Mouse (Mus musculus): ENCODE measurements around the gene Drc7.
A peak's percentile ranks its signal among the peaks of the same experiment; 100 is the strongest.

Drc7 gene

DNA sequence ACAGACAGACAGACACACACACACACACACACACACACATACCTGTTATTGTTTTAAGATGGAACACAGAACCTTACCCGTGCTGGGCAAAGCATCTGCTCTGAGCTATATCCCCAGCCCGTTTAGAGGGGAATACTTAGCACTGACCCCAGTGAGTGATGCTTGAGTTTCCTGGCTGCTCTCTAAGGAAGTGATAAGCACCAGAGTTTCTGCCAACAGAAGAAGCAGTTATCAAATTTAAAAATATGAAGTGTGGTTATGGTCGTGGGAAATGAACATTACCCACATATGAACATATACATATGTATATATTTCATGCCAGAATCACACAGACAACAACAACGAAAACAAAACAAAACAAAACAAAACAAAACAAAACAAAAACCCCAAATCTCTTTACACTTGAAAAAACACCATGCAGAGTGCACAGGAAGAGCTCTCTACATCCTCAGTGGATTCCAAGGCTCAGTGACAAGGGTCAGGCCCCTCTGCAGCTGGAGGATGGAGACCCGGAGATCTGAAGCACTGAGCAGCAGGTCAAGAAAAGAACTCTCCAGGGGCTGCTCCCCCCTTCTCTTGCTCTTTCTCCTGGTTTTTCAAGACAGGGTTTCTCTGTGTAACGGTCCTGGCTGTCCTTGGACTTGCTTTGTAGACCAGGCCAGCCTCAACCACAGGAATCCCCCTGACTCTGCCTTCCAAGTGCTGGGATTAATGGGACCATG lies 5.1 kb downstream of the Drc7 start:
- no peak for DNase-seq

DNA sequence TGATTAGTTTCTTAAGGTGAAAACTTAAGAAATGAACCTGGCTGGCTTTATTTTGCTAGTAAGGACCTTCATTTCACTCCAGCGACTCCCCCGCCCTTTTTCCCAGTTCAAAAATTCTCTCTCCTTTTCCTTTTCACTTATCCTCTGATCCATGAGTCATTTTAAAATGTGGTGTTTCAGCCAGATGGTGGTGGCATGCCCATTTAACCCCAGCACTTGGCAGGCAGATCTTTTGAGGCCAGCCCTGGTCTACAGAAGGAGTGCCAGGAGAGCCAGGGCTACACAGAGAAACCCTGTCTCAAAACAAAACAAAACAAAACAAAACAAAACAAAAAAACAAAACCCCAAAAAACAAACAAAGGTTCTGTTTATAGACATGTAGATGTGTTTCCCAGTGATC lies 9.6 kb downstream of the Drc7 start:
- DNase-seq: no peak

DNA sequence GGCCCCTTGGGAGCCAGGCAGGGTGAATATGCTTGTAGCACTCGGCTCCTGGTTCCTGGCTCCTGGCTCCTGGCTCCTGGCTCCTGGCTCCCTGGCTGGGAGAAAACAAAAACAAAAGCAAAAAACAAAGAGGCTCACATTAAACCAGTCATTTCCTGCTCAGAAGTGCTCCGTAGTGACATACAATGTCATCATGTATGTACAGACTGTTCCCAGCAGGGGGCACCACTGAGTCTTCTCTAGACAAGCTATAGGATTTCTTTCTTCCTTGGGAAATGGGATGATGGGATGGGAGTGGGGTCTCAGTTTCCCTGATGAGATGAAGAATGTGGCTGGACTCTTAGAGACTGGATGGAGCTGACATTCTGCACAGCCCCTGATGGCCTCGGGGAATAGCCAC lies 12.7 kb downstream of the Drc7 start:
- DNase-seq: peak; percentile 51 to 79

DNA sequence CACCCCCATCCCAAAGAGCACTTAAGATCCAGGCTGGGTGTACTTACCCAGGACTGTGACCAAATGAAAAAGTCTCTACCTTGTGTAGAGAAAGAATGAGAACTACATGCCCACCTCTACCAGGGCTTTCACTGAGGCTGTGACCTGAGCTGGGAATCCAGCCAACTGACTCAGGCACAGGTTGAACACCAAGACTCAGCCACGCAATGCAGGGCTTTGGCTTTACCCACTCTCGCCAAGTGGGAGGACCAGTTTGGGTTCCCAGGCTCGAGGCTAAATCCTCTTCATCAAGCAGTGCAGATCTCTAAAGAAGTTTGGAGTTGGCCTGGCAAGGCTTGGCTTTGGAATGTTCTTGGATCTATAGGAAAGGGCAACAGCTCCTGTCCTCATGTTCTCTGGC lies 20.6 kb downstream of the Drc7 start:
- no peak for DNase-seq

DNA sequence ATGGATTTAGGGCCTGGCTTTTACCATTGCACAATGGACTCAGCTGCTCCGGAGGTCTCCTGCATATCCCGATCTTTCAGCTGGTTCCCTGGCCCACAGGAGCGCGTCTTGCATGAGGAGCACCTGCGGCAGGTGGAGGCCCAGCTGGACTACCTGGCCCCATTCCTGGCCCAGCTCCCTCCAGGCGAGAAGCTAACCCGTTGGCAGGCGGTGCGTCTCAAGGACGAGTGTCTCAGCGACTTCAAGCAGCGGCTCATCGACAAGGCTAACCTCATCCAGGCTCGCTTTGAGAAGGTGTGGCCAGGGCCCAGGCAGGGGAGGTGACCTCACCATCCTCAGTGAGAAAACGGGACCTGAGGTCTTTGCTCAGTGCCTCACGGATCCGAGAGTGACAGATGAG lies 21.2 kb downstream of the Drc7 start:
- no peak for DNase-seq

DNA sequence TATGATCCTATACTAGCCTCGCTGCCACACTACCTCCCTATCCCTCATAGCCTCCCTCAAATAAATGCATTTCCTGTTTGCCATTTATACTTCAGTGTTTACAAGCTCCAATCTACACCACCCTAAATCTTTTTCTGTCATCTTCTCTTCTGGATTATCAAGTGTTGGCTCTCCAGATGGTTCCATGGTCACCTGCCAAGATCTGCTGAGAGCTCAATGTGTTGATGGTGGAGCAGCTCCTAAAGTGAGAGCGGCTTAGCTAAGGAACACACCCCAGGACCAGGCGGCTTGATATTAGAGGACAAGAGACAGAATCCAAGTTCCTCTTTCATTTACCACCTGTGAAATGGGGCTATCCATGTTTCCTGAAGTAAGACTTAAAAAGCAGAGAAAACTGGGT lies 23.2 kb downstream of the Drc7 start:
- DNase-seq: no peak

DNA sequence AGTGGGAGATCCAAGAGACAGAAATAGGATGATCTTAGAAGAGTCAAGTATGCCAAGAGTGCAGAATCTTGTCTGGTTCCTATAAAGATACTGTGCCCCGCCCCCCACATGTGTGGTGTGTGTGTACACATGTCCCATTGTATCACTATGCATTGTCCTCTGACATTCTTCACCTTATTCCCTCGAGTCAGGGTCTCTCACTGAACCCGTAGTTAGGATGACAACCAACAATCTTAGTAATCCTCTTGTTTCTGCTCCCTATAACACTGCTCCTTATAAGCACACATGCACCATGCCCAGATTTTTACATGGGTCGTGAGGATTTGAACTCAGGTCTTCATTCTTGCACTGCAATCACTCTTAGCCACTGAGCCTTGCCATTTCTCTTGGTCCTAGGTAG lies 24.4 kb downstream of the Drc7 start:
- DNase-seq: no peak

DNA sequence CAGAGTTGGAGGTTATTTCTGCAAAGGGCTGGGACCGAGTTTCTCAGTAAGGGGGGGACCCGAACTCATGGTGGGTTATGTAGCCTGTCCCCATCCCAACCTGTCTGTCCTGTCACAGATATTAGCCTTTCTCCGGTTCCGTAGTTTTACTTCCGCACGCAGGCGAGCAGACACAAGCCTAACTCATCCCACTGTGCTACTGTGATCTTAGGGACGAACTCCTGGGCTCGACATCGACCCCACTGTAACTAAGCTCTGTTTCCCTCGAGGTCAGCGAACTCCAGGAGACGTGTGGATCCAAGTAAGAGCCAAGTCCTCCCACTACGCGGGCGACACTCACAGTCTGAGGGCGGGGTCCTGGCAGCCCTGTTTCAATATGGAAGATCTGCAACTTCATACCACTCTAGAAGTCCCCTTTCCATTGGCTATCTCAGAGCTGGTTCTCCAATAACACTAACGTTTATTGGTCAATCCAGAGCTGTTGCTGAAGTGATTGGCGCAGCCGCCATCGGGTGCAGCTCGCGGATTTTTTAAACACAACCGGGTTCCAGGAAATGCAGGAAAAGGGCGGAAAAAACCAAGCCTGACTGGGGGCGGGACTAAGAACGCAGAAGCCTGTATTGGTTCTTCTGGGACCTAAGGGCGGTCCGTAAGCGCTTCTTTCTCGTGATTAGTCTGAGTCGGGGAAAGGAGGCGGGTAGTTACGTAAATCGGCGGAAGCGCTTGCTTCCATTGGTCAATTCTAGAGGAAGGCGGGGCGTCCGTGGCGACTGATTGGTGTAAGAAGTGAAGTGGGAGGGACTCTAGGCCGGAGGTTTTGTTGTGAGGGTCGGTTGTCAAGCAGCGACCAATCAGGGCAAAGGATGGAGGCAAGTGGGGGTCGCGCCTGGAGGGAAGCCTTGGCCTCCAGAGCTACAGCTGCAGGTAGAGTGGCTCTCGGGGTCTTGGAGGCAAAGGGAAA lies 25.8 kb downstream of the Drc7 start, which contains the start of gene Katnb1:
Katnb1 (plus strand) TSS at position 806 of the 961 bp plus-strand sequence.
- peak; percentile 99 to 100 for DNase-seq

DNA sequence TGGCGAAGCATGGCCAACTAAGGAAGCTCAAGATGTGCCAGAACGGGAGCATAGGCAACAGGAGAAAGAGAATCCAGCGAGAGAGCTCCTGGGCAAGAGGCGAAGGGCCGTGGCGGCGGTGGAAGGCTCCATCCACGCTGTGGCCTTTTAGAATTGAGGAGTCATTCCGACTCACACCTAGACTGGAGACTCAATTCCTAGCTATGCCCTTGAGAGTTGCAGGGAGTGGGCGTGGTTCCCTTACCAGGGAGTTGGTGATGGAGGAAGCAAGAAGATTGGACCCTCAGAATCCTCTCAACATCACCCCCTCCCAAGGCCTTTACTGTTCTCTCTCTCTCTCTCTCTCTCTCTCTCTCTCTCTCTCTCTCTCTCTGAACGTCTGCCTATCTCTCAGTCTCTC lies 26.7 kb downstream of the Drc7 start:
- no peak for DNase-seq

DNA sequence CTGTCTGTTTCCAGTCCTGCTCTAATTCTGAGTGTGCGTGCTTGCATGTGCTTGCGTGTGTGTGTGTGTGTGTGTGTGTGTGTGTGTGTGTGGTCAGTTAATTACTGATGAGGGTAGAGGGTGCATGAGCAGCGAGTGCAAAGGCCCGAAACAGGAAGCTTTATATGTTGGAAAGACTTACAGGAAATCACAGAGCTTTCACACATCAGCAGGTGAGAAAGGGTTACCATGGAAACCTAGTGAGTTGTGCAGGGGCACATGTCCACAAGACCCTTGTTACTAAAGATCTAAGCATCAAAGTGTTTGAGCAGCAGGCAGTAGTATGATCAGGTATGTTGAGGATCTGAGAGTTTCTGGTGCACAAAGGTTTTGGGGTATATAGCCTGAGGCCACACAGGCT lies 29.4 kb downstream of the Drc7 start:
- no peak for DNase-seq

DNA sequence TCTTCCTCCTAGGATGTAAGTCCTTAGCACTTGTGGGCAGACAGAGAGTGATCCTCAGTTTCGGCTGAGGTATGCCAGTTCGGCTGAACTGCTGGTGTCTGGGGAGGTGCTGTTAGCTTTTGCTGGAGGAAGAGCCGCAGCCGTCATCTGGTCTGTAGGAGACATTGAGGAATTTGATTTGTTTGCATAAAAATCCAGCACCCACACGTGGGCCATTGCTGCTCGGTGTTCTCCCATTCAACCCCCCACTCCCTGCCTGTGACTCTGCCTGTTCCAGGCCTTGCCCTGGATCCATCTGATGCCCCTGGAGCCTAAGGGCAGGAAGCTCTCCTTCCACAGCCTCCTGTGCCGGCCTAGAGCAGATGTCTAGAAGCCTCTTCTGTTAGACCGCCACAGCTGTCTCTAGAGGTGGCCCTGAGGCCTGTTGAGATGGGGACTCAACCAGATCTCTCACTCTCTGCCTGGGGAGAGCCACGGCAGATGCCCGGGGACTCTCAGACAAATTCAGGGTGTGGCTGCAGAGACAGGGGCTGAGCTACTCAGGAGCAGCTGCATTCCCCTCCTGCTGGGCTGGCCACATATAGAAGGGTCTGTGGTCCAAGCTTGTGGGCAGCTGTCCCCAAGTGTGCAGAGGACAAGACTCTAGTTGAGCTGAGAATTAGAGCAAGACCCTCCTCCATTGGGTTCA lies 30.0 kb downstream of the Drc7 start:
- DNase-seq: no peak

DNA sequence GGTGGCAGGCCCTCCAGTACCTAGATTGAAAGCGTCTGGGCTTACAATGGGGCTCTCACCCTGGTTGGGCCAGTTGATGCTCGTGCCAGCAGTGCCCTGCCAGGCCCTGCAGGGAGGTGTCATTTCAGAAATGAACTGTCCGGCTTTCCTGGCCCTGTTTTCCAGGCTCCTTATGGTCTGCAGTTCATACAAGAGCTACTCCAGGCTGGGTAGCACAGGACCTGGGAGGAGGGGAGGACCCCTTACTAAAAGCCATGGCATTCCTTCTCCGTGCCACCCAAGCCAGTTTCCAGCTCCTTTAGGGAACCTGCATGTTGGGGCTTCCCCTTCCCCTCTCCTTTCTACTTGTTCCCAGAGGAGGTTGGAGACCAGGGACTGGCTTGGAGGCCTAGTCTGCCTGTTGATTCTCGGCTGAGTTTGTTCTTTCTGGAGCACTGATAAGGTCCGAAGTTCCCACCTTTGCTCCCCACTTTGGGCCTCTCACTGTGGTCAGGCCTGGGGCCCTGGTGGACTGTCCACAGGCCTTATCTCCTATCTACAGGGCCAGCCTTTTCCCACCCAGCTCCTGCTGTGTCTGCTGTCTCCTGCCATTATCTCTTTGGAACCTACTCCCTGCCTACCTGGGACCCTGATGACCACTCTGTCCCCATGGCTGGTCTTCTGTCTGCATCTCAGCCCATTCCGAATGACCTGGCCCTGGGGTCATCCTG lies 30.7 kb downstream of the Drc7 start:
- no peak for DNase-seq

DNA sequence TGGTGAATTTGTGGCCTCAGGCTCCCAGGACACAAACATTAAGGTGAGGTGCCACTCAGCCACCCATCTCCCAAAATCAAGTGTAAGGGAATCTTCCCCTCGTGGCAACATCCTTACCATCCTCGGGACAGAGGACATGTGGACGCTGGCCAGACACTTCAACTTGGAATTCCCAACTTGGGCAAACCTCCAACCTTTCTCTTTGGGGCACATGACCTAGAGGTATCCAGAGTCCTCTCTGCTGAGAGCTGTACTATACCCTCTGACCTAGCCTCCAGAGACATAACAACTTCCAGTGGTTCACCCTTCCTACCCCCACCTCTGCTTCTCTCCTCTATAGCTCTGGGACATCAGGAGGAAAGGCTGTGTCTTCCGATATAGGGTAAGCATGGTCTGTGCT lies 38.7 kb downstream of the Drc7 start:
- DNase-seq: peak; percentile 87 to 91

DNA sequence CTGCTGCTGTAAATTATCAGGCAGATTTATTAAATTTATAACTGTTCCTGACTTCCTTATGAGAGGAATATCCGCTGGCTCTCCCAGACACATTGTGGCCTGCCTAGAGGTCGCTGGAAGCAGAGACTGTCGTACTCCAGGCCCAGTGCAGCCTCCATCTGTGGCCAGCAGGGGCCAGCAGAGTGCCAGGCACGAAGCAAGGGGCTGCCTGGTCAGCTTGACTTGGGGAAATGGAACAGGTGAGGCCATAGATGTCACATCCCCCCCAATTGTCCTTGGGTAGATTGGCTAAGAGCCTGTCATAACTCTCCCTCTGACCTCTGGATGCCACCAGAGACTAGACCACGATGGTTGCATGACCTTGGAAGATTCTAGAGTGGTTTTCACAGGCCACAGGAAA lies 44.1 kb downstream of the Drc7 start:
- DNase-seq: peak; percentile 64 to 82

DNA sequence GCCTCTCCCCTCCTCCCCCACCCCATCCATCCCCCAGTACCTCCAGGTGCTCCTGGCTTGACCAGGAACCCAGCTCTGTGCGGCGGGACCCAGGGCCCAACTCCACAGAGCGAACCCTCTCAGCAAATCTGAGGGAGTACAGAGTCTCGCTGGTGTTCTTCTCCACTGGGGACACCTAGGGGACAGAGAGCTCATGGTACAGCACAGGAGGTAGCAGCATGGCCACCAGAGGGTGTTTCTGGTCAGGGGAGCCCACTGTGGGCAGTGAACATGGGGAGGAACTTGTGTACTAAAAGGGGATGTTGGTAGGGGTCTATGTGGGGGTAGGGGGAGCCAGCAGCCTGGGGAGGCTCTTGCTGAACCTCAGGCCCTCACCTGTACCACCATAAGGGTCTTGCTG lies 47.1 kb downstream of the Drc7 start:
- no peak for DNase-seq

DNA sequence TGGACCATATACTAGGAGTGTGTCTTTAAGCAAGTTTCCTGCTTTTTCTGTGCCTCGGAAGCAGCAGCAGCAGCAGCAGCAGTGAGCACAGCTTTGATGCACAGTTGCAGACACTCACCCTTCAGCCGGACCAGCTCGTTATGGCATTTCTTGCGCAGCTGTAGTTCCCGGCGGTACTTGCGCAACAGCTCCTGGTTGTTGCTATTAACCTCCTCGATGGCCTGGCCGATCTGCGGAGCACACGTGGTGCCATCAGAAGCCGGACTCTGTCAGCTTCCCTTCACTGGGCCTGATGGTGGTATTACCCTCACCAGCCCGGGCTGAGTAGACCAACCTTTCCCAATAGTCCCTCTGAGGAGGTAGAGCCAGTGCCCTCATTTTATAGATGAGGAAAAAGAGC lies 52.4 kb downstream of the Drc7 start:
- no peak for DNase-seq

DNA sequence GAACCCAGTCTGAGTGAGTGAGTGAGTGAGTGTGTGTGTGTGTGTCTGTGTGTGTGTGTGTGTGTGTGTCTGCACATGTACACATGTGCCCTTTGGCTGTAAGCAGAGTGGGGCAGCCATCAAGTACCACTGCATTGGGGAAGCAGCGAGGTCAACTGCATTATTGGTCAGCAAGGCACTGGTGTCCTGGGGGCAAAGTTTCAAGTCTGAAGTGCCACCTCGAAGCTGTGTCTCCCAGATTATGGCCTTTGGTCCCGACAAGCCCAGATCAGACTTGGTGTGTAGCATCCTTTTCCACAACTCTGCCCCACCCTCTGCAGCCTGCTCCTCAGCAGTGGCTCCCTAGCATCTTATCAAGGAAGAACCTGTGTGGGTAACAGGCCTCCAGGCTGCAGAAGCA lies 57.7 kb downstream of the Drc7 start:
- DNase-seq: no peak

DNA sequence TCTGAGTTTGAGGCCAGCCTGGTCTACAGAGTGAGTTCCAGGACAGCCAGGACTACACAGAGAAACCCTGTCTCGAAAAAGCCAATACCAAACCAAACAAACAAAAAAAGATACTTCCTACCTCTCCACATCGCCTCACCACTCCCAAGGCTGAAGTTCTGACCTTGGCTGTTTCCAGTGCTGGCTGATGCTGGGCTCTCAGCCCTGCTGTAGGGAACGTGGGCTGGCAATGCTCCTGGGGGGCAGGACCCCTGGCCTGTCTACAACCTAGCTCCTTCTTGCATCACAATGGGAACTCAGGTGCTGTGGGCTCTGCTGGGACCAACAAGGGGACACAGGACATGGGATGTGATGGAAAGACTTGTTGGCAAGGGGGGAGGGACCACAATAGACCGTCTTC lies 58.2 kb downstream of the Drc7 start:
- DNase-seq: no peak

DNA sequence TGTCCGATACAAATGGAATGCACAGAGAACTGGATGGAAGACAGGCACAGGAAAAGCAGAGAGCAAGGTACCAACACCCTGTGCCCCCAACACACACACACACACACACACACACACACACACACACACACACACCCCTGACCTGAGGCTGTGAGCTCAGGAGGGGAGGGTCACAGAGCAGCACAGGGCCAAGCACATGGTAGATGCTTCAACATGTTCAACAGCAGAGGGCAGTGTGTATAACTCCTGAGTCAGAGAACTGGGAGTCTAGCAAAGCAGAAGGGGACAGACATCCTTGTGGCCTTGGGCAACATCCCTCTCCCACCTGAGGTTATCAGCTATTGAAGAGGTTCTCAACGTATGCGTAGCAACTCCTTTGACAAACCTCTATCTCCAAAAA lies 58.8 kb downstream of the Drc7 start:
- no peak for DNase-seq

DNA sequence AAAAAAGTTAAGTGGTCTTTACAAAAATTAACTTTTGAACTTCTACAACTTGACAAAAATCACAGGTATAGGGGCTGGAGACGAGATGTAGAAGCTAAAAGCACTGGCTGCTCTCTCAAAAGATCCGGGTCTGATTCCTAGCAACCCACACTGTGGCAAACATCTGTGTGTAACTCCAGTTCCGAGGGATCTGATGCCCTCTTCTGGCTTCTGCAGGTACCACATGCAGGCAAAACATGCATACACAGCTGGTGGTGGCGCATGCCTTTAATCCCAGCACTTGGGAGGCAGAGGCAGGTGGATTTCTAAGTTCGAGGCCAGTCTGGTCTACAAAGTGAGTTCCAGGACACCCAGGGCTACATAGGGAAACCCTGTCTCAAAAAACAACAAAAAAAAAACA lies 68.6 kb downstream of the Drc7 start:
- peak in 1 of 2 experiments; percentile 45 for DNase-seq

DNA sequence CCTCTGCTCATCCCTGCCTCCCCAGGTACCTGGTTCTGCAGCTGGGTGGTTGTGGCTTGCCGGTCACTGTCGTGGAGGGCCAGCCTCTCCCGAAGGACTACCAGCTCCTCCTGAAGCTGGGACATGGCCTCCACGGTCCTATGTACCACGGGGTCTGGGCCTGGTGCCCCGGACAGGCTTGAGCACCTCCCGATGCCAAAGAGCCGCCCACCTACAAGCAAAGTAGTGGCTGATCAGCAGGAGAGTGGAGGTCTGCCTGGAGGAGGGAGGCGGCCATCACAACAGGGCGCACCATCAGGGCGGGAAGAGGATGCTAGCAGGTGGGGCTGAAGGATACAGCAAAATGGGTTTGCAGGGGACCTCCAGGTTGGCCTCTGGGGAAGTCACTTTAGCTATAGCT lies 71.6 kb downstream of the Drc7 start:
- no peak for DNase-seq

DNA sequence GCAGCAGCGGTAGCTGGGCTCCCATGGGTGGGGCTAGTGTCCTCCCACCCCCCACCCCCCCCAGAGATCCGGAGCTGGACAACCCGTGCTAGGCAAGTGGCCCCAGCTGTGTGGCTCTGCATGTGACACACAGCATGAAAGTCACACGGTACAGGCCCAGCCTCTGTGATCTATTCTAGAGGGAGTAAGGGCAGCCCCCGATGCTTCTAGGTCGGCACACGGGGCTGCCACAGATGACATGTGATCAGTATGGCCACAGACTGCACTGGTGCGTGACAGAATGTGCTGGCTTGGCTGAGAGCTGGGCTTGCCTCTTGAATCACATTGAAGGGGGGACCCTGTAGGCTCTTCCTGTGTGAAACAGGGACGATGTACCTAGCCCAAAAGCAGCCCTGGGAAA lies 72.8 kb downstream of the Drc7 start:
- DNase-seq: no peak
